Mouse (Mus musculus): ENCODE results near the gene Laptm4a.

The Laptm4a gene

GRCm38 (mm10) chr12:8912860-8913685 is 8.4 kb upstream of the Laptm4a start:
- peak; percentile 27 for DNase-seq

- DNase-seq = no peak
These were observed 7.6 kb upstream of the Laptm4a start for GRCm38 (mm10) chr12:8913701-8914340.

GRCm38 (mm10) chr12:8916378-8916777 is 5.1 kb upstream of the Laptm4a start:
- DNase-seq = no peak

- DNase-seq = no peak
These were observed 2.2 kb upstream of the Laptm4a start for GRCm38 (mm10) chr12:8919231-8919630.

DNA sequence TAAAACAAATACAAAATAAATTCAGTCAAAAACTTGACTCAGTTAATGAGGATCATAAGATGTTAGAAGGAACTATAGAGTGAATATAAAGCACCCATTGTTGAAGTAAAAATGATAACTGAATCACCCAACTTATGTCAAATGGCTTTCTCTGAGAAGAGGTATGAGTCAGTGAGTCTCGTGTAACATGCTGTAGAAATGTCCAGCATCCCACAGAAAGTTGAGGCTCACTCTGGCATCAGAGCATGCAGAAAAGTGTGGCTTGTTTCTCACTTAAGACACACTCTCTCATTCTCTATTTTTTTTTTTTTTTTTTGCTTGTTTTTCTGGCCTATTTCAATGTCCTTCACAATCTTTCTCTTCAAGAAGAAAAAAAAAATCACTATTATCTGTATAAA is 469 bp upstream of the Laptm4a start:
- DNase-seq = no peak

DNA sequence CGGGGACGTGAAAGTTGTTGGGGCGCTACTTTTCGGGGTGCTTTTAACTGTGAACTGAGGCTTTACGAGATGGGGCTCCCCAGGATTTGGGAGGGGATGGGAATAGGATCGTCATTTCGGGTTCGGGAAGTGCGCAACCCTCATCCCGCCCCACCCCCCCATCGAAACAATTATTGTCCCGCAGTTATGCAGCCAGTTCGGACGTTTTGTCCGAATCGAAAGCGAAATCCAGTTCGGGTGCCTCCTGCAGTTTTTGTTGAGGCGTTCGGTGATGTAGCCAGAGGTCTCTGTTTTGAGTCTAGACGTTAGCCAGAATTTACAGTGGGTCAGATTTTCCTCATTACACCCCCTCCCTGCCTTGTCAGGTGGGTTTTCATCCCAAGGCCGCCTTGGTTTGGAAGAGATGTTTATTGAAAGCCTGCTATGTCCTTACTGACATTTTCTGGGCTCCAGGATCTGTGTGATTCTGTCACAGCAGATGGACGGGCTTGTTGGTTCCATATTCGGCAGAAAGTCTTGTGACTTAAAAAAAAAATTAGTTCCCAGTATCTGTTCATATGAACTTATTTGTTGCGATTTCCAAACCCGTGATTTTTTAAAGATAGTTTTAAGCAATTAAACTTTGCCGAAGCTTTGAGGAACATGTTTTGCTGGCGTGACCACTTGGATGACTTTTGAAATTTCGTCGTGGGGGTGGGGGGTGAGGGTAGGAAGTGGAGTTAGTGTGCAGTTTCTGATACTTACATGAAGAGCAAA is 1.1 kb downstream of the Laptm4a start:
- peak; percentile 35 for DNase-seq

DNA sequence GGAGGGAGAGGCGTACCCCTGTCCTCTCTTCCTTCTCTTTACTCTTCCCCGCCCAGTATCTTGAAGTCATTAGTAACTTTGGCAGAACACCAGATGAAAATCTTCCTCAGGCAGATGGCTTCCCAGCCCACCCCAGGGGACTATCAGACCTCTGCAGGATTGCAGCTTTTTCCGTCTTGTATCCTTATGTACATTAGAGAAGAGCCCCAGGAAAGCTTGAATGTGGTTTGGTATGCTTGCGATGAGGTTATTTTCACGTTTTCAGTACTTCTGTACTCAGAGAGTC is 1.6 kb downstream of the Laptm4a start:
- no peak for DNase-seq

DNA sequence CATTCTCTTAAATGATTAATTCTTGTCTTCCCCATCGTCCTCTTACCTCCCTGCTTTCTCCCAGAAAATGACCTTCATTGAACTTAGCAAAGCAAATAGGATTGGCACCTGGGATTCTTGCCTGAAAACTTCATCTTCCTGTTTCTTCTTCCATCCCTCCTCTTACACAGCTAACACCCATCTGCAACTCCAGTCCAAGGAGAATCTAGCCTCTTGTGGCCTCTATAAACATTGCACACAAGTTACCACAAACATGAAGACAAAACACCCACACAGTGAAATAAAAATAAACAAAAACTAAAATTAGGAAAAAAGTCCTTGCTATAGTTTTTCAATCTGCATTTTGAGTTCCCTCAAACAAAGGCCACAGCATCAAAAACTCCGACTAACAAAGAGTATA is 2.1 kb downstream of the Laptm4a start:
- DNase-seq = no peak

- no peak for DNase-seq
These were observed 6.2 kb downstream of the Laptm4a start for GRCm38 (mm10) chr12:8927652-8928051.

DNA sequence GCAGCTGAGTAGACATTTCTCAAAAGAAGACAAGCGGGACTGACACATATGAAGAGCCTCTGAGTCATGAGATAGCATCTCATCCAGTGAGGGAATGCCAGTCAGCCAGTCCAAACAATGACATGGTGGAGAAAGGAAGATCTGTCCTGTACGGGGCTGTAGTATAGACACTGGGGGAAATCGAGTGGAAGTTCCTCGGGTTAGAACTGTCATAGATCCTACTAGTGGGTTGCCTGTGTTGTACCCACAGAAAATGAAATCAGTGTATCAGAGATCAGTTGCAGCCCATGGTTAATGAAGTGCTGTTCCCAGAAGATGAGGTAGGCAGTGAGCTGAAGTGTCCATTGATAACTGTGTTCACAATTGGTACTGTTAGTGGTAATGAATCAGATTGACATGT is 7.3 kb downstream of the Laptm4a start:
- no peak for DNase-seq

DNA sequence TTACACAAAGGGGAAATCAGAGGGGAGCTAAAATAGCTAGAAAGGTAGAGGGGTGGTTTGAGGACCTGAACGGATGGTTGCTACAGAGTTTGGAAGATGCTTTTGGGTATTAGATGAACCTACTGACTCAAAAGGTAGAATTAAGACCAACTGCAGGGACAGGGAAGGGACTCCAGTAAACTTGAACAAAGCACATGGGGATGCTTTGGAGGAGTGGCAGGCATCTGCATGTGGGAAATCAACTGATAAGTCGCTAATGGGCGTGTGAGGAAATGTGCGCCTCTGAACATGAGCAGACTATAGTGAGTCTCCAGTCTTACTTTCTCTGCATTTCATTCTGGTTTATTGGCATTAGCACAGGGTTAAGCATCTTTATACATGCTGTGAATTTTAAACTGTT is 9.6 kb downstream of the Laptm4a start:
- DNase-seq = no peak

DNA sequence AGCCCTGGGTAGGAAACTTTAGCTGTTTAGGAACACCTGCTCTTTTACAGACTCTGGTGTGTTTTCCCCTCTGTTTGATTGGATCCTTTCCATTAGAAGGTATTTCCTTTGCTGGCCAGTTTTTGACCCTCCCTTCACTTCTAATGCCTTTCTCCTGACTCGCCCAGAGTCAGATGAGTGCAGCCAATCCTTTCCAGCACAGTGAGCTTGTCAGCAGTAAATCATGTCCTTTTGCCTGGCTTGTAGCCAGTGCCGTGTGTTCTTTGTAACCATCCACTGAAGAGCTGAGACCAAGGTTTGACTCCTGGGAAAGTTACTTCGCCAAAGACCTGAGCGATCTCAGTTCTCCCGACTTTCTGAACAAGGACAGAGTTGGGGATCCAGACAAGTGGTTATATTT is 13.9 kb downstream of the Laptm4a start:
- no peak for DNase-seq

GRCm38 (mm10) chr12:8936210-8936609 is 14.7 kb downstream of the Laptm4a start:
- peak; percentile 51 for DNase-seq

- DNase-seq = no peak
These were observed 18.0 kb downstream of the Laptm4a start for GRCm38 (mm10) chr12:8939490-8939889.

GRCm38 (mm10) chr12:8940011-8941005 is 18.8 kb downstream of the Laptm4a start:
- no peak for DNase-seq

DNA sequence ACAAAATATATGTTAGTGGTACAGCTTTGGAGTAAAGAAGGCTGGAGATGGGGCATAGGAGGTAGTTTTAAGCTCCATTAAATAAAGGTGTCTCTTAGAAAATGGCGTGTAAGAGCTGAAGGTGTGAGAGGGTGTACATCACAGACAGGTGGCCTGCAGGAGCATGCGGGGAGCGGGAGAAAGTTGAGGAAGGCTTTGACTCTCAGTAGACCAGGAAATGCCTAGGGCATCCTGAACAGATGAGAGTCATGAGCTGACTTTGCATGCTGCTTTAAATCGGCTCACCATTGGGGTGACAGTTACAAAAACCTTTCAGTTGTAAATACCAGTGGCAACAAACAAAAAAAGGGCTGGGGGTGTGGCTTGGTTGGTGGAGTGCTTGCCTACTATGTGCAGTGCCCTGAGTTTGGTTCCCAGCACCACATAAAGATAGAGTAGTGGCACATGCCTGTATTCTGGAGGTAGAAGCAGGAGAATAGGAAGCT is 19.7 kb downstream of the Laptm4a start:
- no peak for DNase-seq

- no peak for DNase-seq
These were observed 20.4 kb downstream of the Laptm4a start for GRCm38 (mm10) chr12:8941699-8942392.

DNA sequence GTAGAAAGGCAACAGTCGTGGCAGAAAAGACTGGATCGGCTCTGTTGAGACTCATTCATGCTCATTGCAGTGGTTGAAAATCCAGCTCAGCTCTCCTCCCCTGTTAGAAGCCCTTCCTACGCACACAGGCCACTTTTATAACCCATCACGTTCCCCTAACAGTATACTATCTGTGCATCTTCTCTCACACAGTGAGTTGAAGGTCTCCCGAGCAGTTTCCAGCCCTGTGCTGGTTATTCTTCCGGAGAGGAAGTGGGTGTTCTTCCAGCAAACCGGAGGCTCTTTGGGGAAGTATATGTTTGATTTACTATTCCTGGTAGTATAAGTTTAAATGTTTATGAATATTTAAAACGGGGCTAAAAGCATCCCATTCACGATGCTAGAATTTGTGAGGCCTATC is 25.7 kb downstream of the Laptm4a start:
- no peak for DNase-seq

GRCm38 (mm10) chr12:8947714-8948464 is 26.4 kb downstream of the Laptm4a start, which contains the start of gene Matn3:
Gene Matn3, plus strand, starts transcription at chr12:8947929.
- DNase-seq = peak; percentile 38

DNA sequence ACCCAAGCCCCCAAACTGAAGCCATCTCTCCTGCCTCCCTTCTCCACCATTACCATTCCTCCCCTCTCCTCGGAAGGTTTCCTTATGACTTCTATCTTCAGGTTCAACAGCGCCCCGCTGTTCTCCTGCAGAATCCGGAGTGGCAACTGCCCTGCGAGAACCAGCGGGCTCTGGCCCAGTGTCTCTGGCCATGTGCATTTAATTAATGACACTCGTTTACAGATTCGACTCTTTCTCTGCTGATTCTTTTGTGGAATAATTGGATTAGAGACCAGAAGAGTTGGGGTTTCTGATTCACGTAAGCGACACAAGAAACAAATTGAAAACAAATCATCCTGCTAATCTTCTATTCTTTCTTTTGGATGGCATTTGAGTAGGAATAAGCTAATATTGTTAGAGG is 31.7 kb downstream of the Laptm4a start:
- DNase-seq = no peak

- no peak for DNase-seq
These were observed 32.7 kb downstream of the Laptm4a start for GRCm38 (mm10) chr12:8954161-8954561.

Data from thymus, postnatal 14 days (tissue).